Mouse (Mus musculus) layer of hippocampus, adult 18-20 months (tissue): ENCODE measurements around the gene Rabl2. TPM values are rescaled to one million over a fixed set of nuclear protein-coding genes. Genes with fewer than 3 reads are reported as not detected.

Source experiments
- DNase-seq, 2 experiments: peaks; one replicate each; pipeline ENCODE4 v3.0.0; 2022; ENCODE audit warnings: low spot score in 2 of 2
- total RNA-seq, 2 experiments: library from RNA; stranded (reverse); gene quantifications; 2 replicates each; pipeline ENCODE4 v1.2.3; 2021

The Rabl2 gene
- total RNA-seq, 2 experiments from 2014 or later, result 25.9 to 28.6 TPM

GRCm38 (mm10) chr15:89551733-89552132 is 40.0 kb downstream of the Rabl2 start:
- no peak for DNase-seq

DNA sequence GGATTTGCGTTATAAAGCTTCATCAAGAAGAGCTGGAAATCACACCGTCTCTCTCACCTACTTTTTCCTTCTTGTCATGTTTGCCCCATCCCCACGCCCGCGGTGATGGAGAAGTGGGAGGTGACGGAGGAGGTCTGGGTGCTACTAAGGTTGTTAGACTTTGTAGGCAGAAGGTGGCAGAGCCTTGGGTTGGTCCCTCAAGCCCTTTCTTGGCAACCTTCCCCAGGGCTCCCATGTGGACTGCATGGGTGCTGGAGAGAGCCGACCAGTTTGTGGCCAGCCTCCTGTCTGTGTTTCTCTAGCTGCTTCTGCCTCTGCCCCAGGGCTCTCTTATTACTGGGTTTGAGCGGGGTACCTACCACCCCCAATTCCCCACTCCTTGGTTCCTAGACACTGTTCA is 41.2 kb downstream of the Rabl2 start:
- DNase-seq, result no peak

- no peak for DNase-seq
Observed at GRCm38 (mm10) chr15:89548837-89549236, 42.9 kb downstream of the Rabl2 start.

DNA sequence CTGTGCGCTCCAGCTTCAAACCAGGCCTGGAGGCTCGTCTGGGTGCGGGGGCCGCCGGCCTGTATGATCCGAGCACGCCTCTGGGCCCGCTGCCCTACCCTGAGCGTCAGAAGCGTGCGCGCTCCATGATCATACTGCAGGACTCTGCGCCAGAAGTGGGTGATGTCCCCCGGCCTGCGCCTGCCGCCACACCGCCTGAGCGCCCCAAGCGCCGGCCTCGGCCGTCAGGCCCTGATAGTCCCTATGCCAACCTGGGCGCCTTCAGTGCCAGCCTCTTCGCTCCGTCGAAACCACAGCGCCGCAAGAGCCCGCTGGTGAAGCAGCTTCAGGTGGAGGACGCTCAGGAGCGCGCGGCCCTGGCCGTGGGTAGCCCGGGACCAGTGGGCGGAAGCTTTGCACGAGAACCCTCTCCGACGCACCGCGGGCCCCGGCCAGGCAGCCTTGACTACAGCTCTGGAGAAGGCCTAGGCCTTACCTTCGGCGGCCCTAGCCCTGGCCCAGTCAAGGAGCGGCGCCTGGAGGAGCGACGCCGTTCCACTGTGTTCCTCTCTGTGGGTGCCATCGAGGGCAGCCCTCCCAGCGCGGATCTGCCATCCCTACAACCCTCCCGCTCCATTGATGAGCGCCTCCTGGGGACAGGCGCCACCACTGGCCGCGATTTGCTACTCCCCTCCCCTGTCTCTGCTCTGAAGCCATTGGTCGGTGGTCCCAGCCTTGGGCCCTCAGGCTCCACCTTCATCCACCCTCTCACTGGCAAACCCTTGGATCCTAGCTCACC is 43.7 kb downstream of the Rabl2 start:
- no peak for DNase-seq

DNA sequence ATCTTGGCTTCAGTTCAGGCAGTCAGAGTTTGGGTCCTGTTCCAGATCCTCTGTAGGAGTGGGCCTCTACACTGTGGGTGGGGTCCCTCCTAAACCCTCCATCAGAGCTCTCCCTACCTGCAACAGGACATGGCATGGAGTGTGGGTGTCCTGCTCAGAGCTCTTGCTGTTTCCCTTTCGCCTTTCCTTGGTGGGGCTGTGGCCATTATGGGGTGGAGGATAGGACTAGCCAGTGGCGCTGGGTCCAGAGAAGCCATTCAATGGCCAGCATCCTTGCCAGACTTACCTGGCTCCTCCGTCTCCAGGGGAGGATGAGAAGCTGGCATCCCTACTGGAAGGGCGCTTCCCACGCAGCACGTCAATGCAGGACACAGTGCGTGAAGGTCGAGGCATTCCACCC is 44.4 kb downstream of the Rabl2 start:
- DNase-seq, result no peak

DNA sequence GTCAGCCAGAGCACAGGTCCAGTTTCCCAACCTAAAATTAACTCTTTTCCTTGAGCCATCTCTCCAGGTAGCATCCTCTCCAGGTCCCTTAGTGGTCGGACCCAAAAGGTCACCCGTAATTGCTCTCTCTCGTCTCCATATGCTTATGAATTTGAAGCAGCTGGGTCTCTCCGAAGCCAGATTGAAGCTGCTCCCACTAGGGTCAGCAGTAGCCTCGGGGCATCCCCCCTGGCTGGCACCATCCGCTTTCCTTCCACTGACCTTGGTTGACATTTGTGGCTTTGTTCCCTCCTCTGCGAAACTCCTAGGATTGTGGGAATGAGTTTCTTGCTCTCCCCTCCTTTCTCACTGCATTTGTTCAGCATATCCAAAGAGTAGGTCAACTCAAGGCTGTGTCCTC is 47.6 kb downstream of the Rabl2 start:
- DNase-seq, result no peak

- no peak for DNase-seq
Observed at GRCm38 (mm10) chr15:89533843-89534207, 57.9 kb downstream of the Rabl2 start.

DNA sequence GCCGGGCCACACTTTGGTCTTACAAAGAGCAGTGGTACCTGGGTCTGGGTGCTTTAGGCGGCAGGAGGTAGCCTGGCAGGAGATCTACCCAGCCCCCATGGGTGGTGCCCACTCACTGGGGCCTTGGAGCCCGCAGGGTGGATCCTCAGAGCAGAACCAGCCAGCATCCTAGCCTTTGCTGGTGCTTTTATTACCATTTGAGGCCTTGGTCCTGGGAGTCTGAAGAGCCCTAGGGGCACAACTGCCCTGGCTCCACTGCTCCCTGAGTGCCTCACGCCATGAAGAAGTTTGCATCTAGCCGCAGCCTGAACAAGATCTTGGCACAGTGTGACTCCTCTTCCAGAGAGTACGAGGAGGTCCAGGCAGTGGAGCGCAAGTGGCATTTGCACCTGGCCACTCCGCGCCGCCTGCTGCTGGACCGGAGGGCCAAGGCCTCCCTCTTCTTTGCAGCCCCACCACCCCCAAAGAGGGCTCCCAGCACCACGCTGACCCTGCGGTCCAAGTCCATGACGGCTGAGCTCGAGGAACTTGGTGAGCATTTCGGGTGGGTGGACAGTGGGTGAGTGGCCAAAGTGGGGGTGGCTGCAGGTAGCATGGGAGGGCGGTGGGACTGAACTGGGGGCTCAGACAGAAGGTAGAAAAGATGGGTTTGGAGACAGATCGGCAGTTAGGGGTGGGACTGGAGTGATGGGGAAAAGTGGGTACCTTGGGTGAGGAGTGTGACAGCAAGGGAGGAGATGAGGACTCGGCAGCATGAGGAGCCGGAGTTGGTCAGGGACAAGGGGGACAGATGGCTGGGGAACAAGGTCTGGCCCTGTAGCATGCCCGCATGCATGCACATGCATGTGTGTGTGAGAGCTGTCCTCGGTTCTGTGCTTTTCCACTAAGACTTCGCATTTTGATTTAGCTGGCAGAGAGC is 58.5 kb downstream of the Rabl2 start:
- DNase-seq, result no peak

Other genes starting within 250 kb of the Rabl2 start
- 10 to 100 TPM; 16.6 to 18.6 TPM for gene Lmf2, start 236.3 kb downstream of the Rabl2 start, total RNA-seq
- gene Ncaph2, start 236.2 kb downstream of the Rabl2 start, total RNA-seq, result 100 to 1,000 TPM; 101 to 103 TPM
- gene Sco2, start 218.1 kb downstream of the Rabl2 start, total RNA-seq, result 10 to 100 TPM; 28.1 to 34.0 TPM
- gene Tymp, start 214.9 kb downstream of the Rabl2 start, total RNA-seq, result 1 to 10 TPM; 1.4 to 1.5 TPM
- 1 to 10 TPM; 3.2 to 4.3 TPM for gene Odf3b, start 212.6 kb downstream of the Rabl2 start, total RNA-seq
- gene Klhdc7b, start 207.0 kb downstream of the Rabl2 start, total RNA-seq, result under 1 TPM; 0.32 to 0.51 TPM
- not detected for gene Syce3, start 181.4 kb downstream of the Rabl2 start, total RNA-seq
- gene Cpt1b, start 166.1 kb downstream of the Rabl2 start, total RNA-seq, result 1 to 10 TPM; 1.2 to 2.2 TPM
- 1 to 10 TPM; 2.2 to 3.4 TPM for gene C730034F03Rik, start 162.3 kb downstream of the Rabl2 start, total RNA-seq
- under 1 TPM in 1 of 2 experiments, not detected in 1; 0.42 TPM for gene Gm44502, start 162.2 kb downstream of the Rabl2 start, total RNA-seq
- gene Chkb, start 162.0 kb downstream of the Rabl2 start, total RNA-seq, result 10 to 100 TPM; 40.5 to 41.1 TPM
- gene Mapk8ip2, start 138.0 kb downstream of the Rabl2 start, total RNA-seq, result 100 to 1,000 TPM; 266 to 269 TPM
- gene Arsa, start 114.5 kb downstream of the Rabl2 start, total RNA-seq, result 10 to 100 TPM; 28.1 to 29.6 TPM
- 100 to 1,000 TPM; 232 to 243 TPM for gene Shank3, start 92.3 kb downstream of the Rabl2 start, total RNA-seq
- 1 to 10 TPM in 1 of 2 experiments, under 1 TPM in 1; 0.66 to 1.0 TPM for gene Acr, start 23.6 kb downstream of the Rabl2 start, total RNA-seq
- gene Syt10, start 249.9 kb upstream of the Rabl2 start, total RNA-seq, result 10 to 100 TPM; 19.3 to 21.3 TPM